Mouse (Mus musculus) heart, postnatal 0 days (tissue): ENCODE results near the gene Rbfox3.

ENCODE experiments used
- CTCF ChIP-seq: IDR thresholded peaks from 2 replicates; pipeline ENCODE4 v1.5.1; 2016; ENCODE audit warnings: antibody characterized with exemption, control low read depth, low read depth
- EP300 ChIP-seq: IDR thresholded peaks from 2 replicates; pipeline ENCODE4 v1.6.1; 2016; ENCODE audit warnings: antibody characterized with exemption, low read depth

DNA sequence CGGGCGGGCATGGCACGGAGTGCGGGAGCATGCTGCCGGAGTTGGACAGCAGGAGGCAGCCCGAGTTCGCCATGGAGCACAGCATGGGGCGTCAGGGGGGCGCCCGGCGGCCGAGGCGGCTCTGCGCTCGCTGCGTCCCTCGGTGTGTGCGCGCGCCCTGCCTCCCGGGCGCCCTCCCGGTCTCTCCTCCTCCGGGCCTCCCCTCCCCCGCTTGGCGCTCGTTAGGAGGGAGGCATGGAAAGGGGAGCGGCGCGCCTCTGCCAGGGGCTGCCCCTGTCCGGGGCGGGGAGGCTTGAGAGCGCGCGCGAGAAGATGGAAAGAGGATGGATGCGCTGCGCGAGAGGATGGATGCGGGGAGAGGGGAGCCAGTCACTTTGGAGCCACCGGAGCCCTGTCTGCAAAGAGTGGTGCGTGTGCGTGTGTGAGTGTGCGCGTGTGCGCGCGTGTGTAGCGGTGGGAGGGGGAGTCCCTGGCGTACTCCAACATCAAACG is 341.8 kb downstream of the Rbfox3 start:
- TF ChIP-seq CTCF (no peak), EP300 (no peak)
